Mouse (Mus musculus): Measurements from ENCODE around the gene Crb1. TPM values are rescaled to one million over a fixed set of nuclear protein-coding genes. Genes with fewer than 3 reads are reported as not detected.

The Crb1 gene
- total and polyA plus RNA-seq, 3 experiments, result 0.10 to 0.25 (median 0.12) TPM

DNA sequence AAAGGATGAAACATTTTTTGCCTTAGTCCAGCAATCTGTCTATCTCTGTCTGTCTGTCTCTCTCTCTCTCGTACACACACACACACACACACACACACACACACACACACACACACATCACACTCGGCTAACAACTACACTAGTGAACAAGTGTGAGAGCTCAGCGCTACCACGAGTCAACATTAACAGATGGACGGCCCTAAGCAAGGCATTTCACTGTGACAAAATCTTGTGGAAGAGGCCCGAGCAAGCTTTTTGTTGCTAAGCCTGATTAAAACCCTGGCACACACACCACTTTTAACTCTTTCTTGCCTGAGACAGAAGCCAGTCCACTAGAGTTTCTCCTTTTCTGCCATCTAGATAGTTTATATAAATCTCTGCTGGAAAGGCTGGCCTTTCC lies 223.4 kb downstream of the Crb1 start:
- no peak for DNase-seq (ENCODE audit: extremely low read depth)

DNA sequence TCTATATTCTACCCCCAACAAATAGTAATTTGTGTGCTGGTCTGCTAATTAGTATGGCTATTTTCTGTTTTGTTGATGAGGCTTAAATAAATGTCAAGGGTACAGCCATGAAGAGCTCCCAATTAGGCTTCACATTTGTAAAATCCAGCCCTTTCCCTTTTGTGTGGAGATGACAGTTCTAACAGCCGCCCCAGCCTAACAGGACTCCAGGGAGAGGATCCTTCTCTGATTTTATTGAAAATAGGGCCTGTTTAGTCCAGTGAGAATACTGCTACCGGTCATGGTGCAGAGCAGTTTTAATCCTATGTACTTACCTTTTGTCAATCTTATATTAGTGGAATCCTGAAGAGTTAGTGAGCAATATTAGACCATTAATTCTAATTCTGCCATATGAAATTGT lies 223.9 kb downstream of the Crb1 start:
- H3K4me2 ChIP-seq (ENCODE audit: insufficient read depth, low read depth, poor library complexity, severe bottlenecking), result no peak overlapping the region
- no peak for DNase-seq (ENCODE audit: extremely low read depth)
- H3K4me1 ChIP-seq (ENCODE audit: control insufficient read depth in 1 of 2, insufficient read depth in 2 of 2), result no peaks in the 10 kb centered on the region
- no peak for TF ChIP-seq POLR2AphosphoS2 (IDR thresholded peaks at IDR 0.05; ENCODE audit: low read depth, low read length)
- TF ChIP-seq MAX (IDR thresholded peaks at IDR 0.05; ENCODE audit: low read length), result no peak
- H3K9me3 ChIP-seq (replicated peaks; ENCODE audit: low read length), result no peaks in the 10 kb centered on the region
- H3K4me3 ChIP-seq (replicated peaks in 1 of 3; ENCODE audit: low read depth in 2 of 3, low read length in 2 of 3, poor library complexity in 1 of 3), result no peak overlapping the region
- H3K79me2 ChIP-seq (replicated peaks; ENCODE audit: control insufficient read depth, extremely low read depth, insufficient read depth, poor library complexity, severe bottlenecking), result no peaks in the 10 kb centered on the region
- in situ Hi-C loops (cut with MboI; ENCODE audit: low pct_ligation_motif_present, low pct_unique_long_range_greater_than_20kb, low sequenced_read_pairs), result loop anchor here (25.0 kb wide), 1 partner anchor 316 kb away; the partner anchor contains the start of gene Lhx9
- no peak overlapping the region for H3K9ac ChIP-seq (ENCODE audit: insufficient read depth, low read depth)
- H3K36me3 ChIP-seq (replicated peaks in 1 of 2; ENCODE audit: control insufficient read depth in 1 of 2, insufficient read depth in 1 of 2, low read length in 1 of 2), result peaks cover 0 to 15% of the 10 kb centered on the region in 2 experiments
- H3K27me3 ChIP-seq (replicated peaks), result no peaks in the 10 kb centered on the region
- dilution Hi-C loops (cut with MboI; ENCODE audit: extremely low pct_ligation_motif_present, extremely low pct_unique_long_range_greater_than_20kb, low sequenced_read_pairs), result no loop called here
- no peak overlapping the region for H3K27ac ChIP-seq (ENCODE audit: insufficient read depth, low read depth)

More for the DNA sequence above, 223.4 kb downstream of the Crb1 start:
- no peak for TF ChIP-seq JUND (conservative IDR thresholded peaks at IDR 0.05; ENCODE audit: low read depth, low read length)
- no peak overlapping the region for H3K4me3 ChIP-seq (replicated peaks in 1 of 3; ENCODE audit: low read depth in 2 of 3, low read length in 2 of 3, poor library complexity in 1 of 3)
- dilution Hi-C loops (cut with MboI; ENCODE audit: extremely low pct_ligation_motif_present, extremely low pct_unique_long_range_greater_than_20kb, low sequenced_read_pairs) (no loop called here), in situ Hi-C loops (cut with MboI; ENCODE audit: low pct_ligation_motif_present, low pct_unique_long_range_greater_than_20kb, low sequenced_read_pairs) (loop anchor here (25.0 kb wide), 1 partner anchor 316 kb away; the partner anchor contains the start of gene Lhx9)
- no peak overlapping the region for H3K4me2 ChIP-seq (ENCODE audit: insufficient read depth, low read depth, poor library complexity, severe bottlenecking)
- peaks cover 0 to 16% of the 10 kb centered on the region in 2 experiments for H3K36me3 ChIP-seq (replicated peaks in 1 of 2; ENCODE audit: control insufficient read depth in 1 of 2, insufficient read depth in 1 of 2, low read length in 1 of 2)
- H3K27ac ChIP-seq (ENCODE audit: insufficient read depth, low read depth), result no peak overlapping the region
- no peaks in the 10 kb centered on the region for H3K27me3 ChIP-seq (replicated peaks)
- H3K9me3 ChIP-seq (replicated peaks; ENCODE audit: low read length), result no peaks in the 10 kb centered on the region
- no peaks in the 10 kb centered on the region for H3K79me2 ChIP-seq (replicated peaks; ENCODE audit: control insufficient read depth, extremely low read depth, insufficient read depth, poor library complexity, severe bottlenecking)
- no peak overlapping the region for H3K9ac ChIP-seq (ENCODE audit: insufficient read depth, low read depth)
- no peaks in the 10 kb centered on the region for H3K4me1 ChIP-seq (ENCODE audit: control insufficient read depth in 1 of 2, insufficient read depth in 2 of 2)

Other genes starting within 250 kb of the Crb1 start
- gene Zbtb41, start 45.2 kb upstream of the Crb1 start, total RNA-seq (2012; rRNA removed), result 4.8 and 6.5 TPM in 2 replicates
- gene Zbtb41, start 45.2 kb upstream of the Crb1 start, total RNA-seq (2014; rRNA removed), result 7.3 and 9.8 TPM in 2 replicates
- gene Zbtb41, start 45.2 kb upstream of the Crb1 start, polyA plus RNA-seq (2012; ENCODE audit: insufficient read length, low read depth), result 6.3 and 7.0 TPM in 2 replicates
- 19.6 and 20.6 TPM in 2 replicates for gene Aspm, start 77.7 kb upstream of the Crb1 start, total RNA-seq (2012; rRNA removed)
- 19.5 and 20.2 TPM in 2 replicates for gene Aspm, start 77.7 kb upstream of the Crb1 start, total RNA-seq (2014; rRNA removed)
- gene Aspm, start 77.7 kb upstream of the Crb1 start, polyA plus RNA-seq (2012; ENCODE audit: insufficient read length, low read depth), result 18.3 and 19.6 TPM in 2 replicates
- gene F13b, start 124.6 kb upstream of the Crb1 start, total RNA-seq (2012; rRNA removed), result not detected in 2 replicates
- gene F13b, start 124.6 kb upstream of the Crb1 start, total RNA-seq (2014; rRNA removed), result not detected in 2 replicates
- not detected in 2 replicates for gene F13b, start 124.6 kb upstream of the Crb1 start, polyA plus RNA-seq (2012; ENCODE audit: insufficient read length, low read depth)
- not detected in 2 replicates for gene Cfhr1, start 183.2 kb upstream of the Crb1 start, total RNA-seq (2012; rRNA removed)
- gene Cfhr1, start 183.2 kb upstream of the Crb1 start, total RNA-seq (2014; rRNA removed), result not detected in 2 replicates
- not detected in 2 replicates for gene Cfhr1, start 183.2 kb upstream of the Crb1 start, polyA plus RNA-seq (2012; ENCODE audit: insufficient read length, low read depth)

Data from CH12.LX (cell line).